Mouse (Mus musculus): Measurements from ENCODE around the gene Dock4. TPM values are rescaled to one million over a fixed set of nuclear protein-coding genes. Genes with fewer than 3 reads are reported as not detected.
A peak's percentile ranks its signal among the peaks of the same experiment; 100 is the strongest.

The Dock4 gene
- total and polyA plus RNA-seq, 3 experiments = 0.26 to 0.67 (median 0.38) TPM

DNA sequence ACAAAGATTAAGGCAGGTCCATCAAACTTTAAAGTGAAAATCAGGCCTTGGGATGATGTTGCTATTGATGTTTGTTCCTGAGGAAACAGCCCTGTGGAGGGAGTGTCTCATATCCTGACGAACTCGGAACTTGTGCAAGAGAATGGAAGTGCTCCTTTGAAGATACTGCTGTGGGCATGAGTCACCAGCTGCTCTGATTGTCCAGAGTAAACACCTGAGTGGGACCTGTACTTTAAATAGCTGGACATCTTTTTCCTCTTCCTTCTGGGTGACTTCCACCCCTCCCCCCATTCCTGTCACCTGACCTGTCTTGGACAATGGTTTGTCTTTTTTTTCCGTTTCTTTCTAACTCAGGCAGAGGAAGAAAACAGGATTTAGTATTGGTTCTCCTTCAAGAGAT, 13.2 kb downstream of the Dock4 start:
- in situ Hi-C loops (cut with MboI; ENCODE audit: low pct_ligation_motif_present, low pct_unique_long_range_greater_than_20kb, low sequenced_read_pairs) = no loop called here
- Histone ChIP-seq H3K9ac (ENCODE audit: insufficient read depth, low read depth) (no peak overlapping the region), H3K4me1 (ENCODE audit: control insufficient read depth in 1 of 2, insufficient read depth in 2 of 2) (0 out of 4 replicates have a peak, but pooled peaks cover 0 to 4% of the 10 kb centered on the region in 2 experiments), H3K9me3 (replicated peaks; ENCODE audit: low read length) (no peaks in the 10 kb centered on the region), H3K27ac (ENCODE audit: insufficient read depth, low read depth) (no peak overlapping the region), H3K79me2 (replicated peaks; ENCODE audit: control insufficient read depth, extremely low read depth, insufficient read depth, poor library complexity, severe bottlenecking) (no peaks in the 10 kb centered on the region), H3K36me3 (replicated peaks in 1 of 2; ENCODE audit: control insufficient read depth in 1 of 2, insufficient read depth in 1 of 2, low read length in 1 of 2) (no peaks in the 10 kb centered on the region), H3K27me3 (replicated peaks) (no peaks in the 10 kb centered on the region), H3K4me3 (replicated peaks in 1 of 3; ENCODE audit: low read depth in 2 of 3, low read length in 2 of 3, poor library complexity in 1 of 3) (no peak overlapping the region), H3K4me2 (ENCODE audit: insufficient read depth, low read depth, poor library complexity, severe bottlenecking) (no peak overlapping the region)
- dilution Hi-C loops (cut with MboI; ENCODE audit: extremely low pct_ligation_motif_present, extremely low pct_unique_long_range_greater_than_20kb, low sequenced_read_pairs) = no loop called here
- TF ChIP-seq USF2 (conservative IDR thresholded peaks at IDR 0.05; ENCODE audit: low read depth, low read length) = no peak
- no peak for TF ChIP-seq POLR2A (IDR thresholded peaks at IDR 0.05; ENCODE audit: low read depth, low read length)
- TF ChIP-seq USF1 (IDR thresholded peaks at IDR 0.05; ENCODE audit: low read depth, low read length) = no peak
- no peak for TF ChIP-seq ZMIZ1 (IDR thresholded peaks at IDR 0.05; ENCODE audit: low read depth, low read length)
- TF ChIP-seq CHD2 (IDR thresholded peaks at IDR 0.05; ENCODE audit: low read length) = no peak
- TF ChIP-seq KAT2A (IDR thresholded peaks at IDR 0.05; ENCODE audit: insufficient replicate concordance, low read length) = no peak
- TF ChIP-seq PAX5 (IDR thresholded peaks at IDR 0.05; ENCODE audit: low read length) = no peak
- no peak for TF ChIP-seq E2F4 (IDR thresholded peaks at IDR 0.05; ENCODE audit: insufficient replicate concordance, low read depth, low read length)
- no peak for TF ChIP-seq RAD21 (IDR thresholded peaks at IDR 0.05; ENCODE audit: low read depth, low read length)
- TF ChIP-seq MEF2A (IDR thresholded peaks at IDR 0.05; ENCODE audit: borderline replicate concordance, low read depth, low read length) = no peak
- no peak for TF ChIP-seq ETS1 (conservative IDR thresholded peaks at IDR 0.05; ENCODE audit: low read depth, low read length)
- no peak for TF ChIP-seq MXI1 (IDR thresholded peaks at IDR 0.05; ENCODE audit: low read depth, low read length)
- TF ChIP-seq ZC3H11A (IDR thresholded peaks at IDR 0.05; ENCODE audit: low read depth, low read length) = no peak
- TF ChIP-seq TCF12 (IDR thresholded peaks at IDR 0.05; ENCODE audit: low read depth, low read length) = no peak
- no peak for TF ChIP-seq MAFK (IDR thresholded peaks at IDR 0.05; ENCODE audit: insufficient replicate concordance, low read length)
- DNase-seq (ENCODE audit: extremely low read depth) = no peak

- Histone ChIP-seq H3K27me3 (replicated peaks) (no peaks in the 10 kb centered on the region), H3K36me3 (replicated peaks in 1 of 2; ENCODE audit: control insufficient read depth in 1 of 2, insufficient read depth in 1 of 2, low read length in 1 of 2) (no peaks in the 10 kb centered on the region), H3K79me2 (replicated peaks; ENCODE audit: control insufficient read depth, extremely low read depth, insufficient read depth, poor library complexity, severe bottlenecking) (no peaks in the 10 kb centered on the region), H3K9me3 (replicated peaks; ENCODE audit: low read length) (no peaks in the 10 kb centered on the region), H3K27ac (ENCODE audit: insufficient read depth, low read depth) (no peak overlapping the region), H3K4me2 (ENCODE audit: insufficient read depth, low read depth, poor library complexity, severe bottlenecking) (no peak overlapping the region), H3K9ac (ENCODE audit: insufficient read depth, low read depth) (no peak overlapping the region), H3K4me3 (replicated peaks in 1 of 3; ENCODE audit: low read depth in 2 of 3, low read length in 2 of 3, poor library complexity in 1 of 3) (no peak overlapping the region), H3K4me1 (ENCODE audit: control insufficient read depth in 1 of 2, insufficient read depth in 2 of 2) (0 out of 4 replicates have a peak, but pooled peaks cover 0 to 4% of the 10 kb centered on the region in 2 experiments)
- no peak for DNase-seq (ENCODE audit: extremely low read depth)
- dilution Hi-C loops (cut with MboI; ENCODE audit: extremely low pct_ligation_motif_present, extremely low pct_unique_long_range_greater_than_20kb, low sequenced_read_pairs) = no loop called here
- in situ Hi-C loops (cut with MboI; ENCODE audit: low pct_ligation_motif_present, low pct_unique_long_range_greater_than_20kb, low sequenced_read_pairs) = no loop called here
- TF ChIP-seq USF1 (IDR thresholded peaks at IDR 0.05; ENCODE audit: low read depth, low read length) (peak; percentile 10; the same call in 1 of the 2 replicates), ZC3H11A (IDR thresholded peaks at IDR 0.05; ENCODE audit: low read depth, low read length) (no peak), CHD2 (IDR thresholded peaks at IDR 0.05; ENCODE audit: low read length) (no peak)
Measured at GRCm38 (mm10) chr12:40459673-40460265, 14.0 kb downstream of the Dock4 start.

Measured in CH12.LX (cell line).